Mouse (Mus musculus): Measurements from ENCODE around the gene 1700012B07Rik. TPM values are rescaled to one million over a fixed set of nuclear protein-coding genes. Genes with fewer than 3 reads are reported as not detected.

The 1700012B07Rik gene
- total RNA-seq, 2 experiments from 2014 or later, result not detected

DNA sequence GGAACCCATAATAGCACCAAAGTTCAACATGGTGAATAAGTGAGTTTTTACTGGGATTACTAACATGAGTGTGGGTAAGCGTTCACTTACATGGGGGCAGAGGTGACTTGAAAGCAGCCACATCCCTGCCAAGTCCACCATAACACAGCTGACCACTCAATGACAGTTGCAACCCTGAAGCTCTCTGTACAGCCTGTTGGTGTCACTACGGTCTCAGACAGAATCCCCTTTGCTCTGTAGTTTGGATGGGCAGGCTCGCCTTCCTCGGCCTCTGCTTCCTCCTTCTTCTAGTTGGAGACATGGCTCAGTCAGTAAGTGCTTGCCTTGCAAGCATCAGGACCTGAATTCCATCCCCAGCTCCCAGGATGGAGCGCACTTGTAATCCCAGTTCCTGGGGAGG lies 58.8 kb downstream of the 1700012B07Rik start:
- no peak for ATAC-seq (replicated peaks; ENCODE audit: low FRiP score, low TSS enrichment, poor library complexity, severe bottlenecking)

DNA sequence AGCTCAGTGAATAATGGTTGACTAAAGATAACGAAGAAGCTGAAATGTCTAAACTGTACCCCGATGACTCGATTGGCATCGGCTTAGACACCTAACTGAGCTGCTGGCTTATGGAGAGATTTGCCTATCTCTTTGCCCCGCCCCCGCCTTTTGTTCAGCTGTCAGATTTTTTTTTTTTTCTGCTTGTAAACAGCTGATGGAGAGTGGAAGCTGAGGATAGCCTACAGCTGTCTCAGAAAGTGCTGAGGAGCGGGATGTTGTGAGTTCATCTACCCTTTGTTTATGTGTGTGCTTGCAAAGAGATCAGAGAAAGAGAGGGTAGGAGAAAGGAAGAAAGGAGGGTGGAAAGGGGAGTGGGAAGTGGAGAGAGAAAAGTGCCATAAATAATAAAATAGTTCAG lies 67.8 kb downstream of the 1700012B07Rik start:
- no peak for ATAC-seq (replicated peaks; ENCODE audit: low FRiP score, low TSS enrichment, poor library complexity, severe bottlenecking)

DNA sequence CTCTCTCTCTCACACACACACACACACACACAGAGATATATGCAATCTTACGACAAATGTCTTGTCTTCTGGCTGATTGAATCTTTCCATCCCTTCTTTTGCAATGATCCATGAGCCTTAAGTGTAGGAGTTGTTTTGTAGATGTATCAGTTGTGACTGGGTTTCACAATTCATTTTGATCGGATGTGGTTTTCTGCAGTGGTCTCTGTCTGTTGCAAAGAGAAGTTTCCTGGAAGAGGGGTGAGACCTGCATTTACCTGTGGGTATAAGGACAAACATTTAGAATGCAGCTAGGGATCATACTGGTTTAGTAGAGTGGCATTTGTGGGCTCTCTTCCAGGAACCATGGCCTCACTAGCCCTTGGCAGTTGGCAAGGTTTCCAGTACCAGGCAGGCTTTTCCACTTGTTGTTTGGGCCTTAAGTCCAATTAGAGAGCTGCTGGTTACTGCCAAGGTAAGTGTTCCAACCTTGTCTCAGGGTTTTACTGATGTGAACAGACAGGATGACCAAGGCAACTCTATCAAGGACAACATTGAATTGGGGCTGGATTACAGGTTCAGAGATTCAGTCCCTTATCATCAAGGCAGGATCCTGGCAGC lies 69.1 kb downstream of the 1700012B07Rik start:
- ATAC-seq (replicated peaks; ENCODE audit: low FRiP score, low TSS enrichment, poor library complexity, severe bottlenecking), result no peak

DNA sequence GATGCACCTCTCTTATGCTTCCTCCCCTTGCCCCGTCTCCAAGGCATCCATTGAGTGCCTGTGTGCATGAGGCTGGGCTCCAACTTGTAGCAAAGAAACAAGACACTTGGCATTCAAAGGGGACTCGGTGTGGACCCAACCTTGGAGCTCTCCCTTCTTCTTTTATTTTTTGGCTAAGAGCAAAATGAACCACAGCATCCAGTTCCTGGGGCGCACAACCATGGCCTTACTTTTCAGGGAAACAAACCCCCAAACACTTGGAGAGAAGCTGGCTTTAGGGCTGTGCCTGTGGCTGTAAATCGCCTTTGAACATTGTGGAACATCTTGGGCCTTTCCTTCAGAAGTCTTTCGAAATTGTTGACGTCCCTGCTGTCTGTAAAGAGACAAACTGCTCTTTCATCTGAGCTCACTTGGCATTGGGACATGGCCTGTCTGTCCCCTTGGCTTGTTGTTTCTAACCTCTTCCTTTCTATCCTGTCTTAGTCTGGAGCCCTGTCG lies 73.7 kb downstream of the 1700012B07Rik start:
- no peak for ATAC-seq (replicated peaks; ENCODE audit: low FRiP score, low TSS enrichment, poor library complexity, severe bottlenecking)

DNA sequence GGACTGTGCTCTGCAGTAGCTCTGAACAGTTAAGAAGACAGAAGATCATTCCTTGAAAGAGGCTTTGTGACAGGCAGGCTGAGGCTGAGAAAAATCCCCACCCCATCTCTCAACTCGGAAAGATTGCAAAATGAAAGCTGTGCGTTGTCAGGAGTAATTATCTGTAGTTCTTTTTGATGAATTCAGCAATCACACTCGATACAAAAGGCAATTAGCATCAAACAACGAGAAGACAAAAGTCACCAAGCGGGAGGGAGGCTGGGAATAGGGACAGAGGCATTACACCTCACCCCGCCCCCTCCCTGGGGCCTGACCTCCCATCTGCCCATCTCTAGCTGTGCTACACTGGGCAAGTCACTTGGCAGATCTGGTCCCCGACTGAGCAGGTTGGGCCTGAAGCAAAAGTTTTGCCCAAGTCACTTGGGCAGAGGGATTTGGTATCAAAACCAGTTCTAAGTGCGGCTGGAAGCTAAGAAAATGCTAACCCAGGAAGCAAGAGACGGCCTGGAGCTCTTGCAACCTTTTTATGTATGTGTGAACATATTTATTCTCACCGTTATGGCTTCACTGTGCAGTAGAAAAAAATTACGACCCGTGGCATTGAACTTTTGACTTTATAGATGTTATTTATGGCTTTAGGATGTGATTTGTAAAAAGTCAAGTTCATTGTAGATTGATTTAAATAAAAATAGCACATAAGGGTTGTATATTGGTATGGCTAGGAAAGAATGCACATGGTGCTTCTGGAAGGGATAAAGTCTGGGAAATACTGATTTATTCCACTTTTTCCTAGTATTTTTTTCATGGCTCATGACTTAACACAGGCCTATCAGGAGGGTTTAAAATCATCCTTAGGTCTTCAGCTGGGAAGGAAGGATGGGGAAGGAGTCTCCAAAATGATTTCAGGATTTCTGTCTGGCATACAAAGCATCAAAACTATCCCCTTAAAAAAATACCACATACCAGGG lies 75.9 kb downstream of the 1700012B07Rik start:
- ATAC-seq (replicated peaks; ENCODE audit: low FRiP score, low TSS enrichment, poor library complexity, severe bottlenecking), result no peak

DNA sequence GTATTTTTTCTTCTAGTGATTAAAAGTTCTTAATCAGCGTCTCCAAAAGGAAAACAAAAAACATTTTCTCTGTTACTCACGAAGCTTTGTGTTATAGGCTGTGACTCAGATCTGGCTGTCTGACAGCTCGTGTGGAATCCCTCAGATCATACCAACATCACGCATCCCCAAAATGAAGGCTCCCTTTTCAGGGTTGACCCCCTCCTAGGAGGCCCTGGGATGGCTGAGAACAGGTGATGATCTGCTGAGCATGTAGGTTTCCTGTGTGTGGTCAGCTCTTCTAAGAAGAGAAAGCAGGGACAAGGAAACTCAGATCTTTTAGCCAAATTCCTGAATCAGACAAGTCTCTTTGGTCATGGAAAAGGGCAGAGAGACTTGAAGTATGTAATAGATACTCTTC lies 82.6 kb downstream of the 1700012B07Rik start:
- no peak for ATAC-seq (replicated peaks; ENCODE audit: low FRiP score, low TSS enrichment, poor library complexity, severe bottlenecking)

DNA sequence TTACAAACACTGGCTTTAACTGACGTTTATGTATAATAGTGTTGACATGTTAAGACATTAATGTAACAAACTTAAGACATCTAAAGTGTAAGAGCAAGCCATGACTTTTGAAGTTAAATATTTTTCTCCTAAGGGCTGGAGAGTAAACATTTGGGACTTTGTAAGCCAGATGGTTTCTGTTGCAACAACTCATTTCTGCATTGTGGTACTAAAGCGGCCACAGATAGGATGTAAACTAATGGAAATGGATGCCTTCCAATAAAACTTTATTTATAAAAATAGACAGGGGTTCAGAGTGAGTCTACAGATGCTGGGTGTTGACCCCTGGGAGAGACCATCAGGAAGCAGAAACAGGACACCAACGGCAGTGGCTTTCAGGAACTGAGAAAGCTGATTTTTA lies 89.9 kb downstream of the 1700012B07Rik start:
- no peak for ATAC-seq (replicated peaks; ENCODE audit: low FRiP score, low TSS enrichment, poor library complexity, severe bottlenecking)

Other genes starting within 250 kb of the 1700012B07Rik start
- 21.2 and 30.6 TPM in 2 replicates for gene Wipi1, start 216.1 kb downstream of the 1700012B07Rik start, total RNA-seq (2014; fragmentation: Nextera tagmentation)
- 5.9 and 9.0 TPM in 2 replicates for gene Wipi1, start 216.1 kb downstream of the 1700012B07Rik start, total RNA-seq (2017)
- gene Prkar1a, start 178.6 kb downstream of the 1700012B07Rik start, total RNA-seq (2014; fragmentation: Nextera tagmentation), result 93.1 and 106 TPM in 2 replicates
- 72.0 and 76.5 TPM in 2 replicates for gene Prkar1a, start 178.6 kb downstream of the 1700012B07Rik start, total RNA-seq (2017)
- not detected in 2 replicates for gene Fam20a, start 105.8 kb downstream of the 1700012B07Rik start, total RNA-seq (2014; fragmentation: Nextera tagmentation)
- gene Fam20a, start 105.8 kb downstream of the 1700012B07Rik start, total RNA-seq (2017), result 0.19 and 0.70 TPM in 2 replicates
- gene Abca8b, start 167.8 kb upstream of the 1700012B07Rik start, total RNA-seq (2014; fragmentation: Nextera tagmentation), result not detected in 2 replicates
- gene Abca8b, start 167.8 kb upstream of the 1700012B07Rik start, total RNA-seq (2017), result not detected in 2 replicates